Mouse (Mus musculus): ENCODE data around the gene Osbpl9.

- TF ChIP-seq CTCF (IDR thresholded peaks at IDR 0.05; ENCODE audit: low read depth, low read length): no peak
- TF ChIP-seq POLR2A (IDR thresholded peaks at IDR 0.05; ENCODE audit: borderline replicate concordance, low read depth, low read length): no peak
Observed at GRCm38 (mm10) chr4:109234185-109234584, 32.1 kb upstream of the Osbpl9 start, which contains the start of gene Calr4.

All from bone marrow macrophage, adult 2 months (primary cell).